Mouse (Mus musculus): ENCODE measurements around the gene Adprm.

DNA sequence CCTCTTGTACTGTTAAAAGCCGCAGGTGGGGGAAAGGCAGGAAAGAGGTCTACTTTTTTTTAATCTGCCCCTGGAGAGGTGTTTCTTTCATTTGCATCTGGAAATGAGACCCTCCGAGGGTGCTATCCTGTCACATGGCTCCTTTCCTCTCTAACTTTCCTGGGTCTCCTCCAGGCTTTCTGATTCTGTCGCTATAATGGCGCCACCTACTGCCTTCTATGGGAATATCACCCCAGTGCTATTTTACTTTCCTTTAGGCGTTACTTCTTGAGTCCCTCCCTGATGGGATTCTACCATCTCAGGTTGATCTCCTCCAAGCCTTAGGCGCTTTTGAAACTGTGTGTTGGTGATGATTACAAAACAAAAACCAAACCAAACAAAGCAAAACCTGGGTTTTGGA lies 47.8 kb upstream of the Adprm start:
- TF ChIP-seq CTCF (IDR thresholded peaks at IDR 0.05; ENCODE audit: insufficient read depth, low read depth, low read length) = no peak
- no peak for TF ChIP-seq POLR2A (IDR thresholded peaks at IDR 0.05; ENCODE audit: insufficient read depth, low read depth, low read length)
